In the genomic region with DNA sequence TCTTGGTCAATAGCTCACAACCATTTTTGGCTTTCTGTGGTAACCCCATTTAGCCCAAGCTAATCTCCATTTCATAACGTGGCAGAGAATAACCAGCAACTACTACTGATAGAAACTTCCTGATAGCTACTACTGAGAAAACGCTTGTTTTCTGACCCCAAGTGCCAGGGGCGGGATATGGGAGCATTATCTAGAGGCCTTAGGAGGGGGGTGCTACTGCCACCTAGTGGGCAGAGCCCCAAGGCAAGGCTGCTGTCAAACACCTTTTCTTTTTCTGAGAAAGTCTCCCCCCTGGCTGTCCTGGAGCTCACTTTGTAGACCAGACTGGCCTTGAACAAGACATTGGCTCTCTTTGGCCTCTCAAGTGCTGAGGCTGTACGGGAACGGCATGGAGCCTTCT, we compare ENCODE assay signal across 7 mouse cellular contexts. TPM values are rescaled to one million over a fixed set of nuclear protein-coding genes. Genes with fewer than 3 reads are reported as not detected.
DNase-seq lines count a peak whose midpoint lies in the region; ATAC-seq and TF ChIP-seq lines count a peak whose summit lies in the region.

No protein-coding gene starts in this region.

- peak overlapping the region; percentile 93 for H3K4me2 ChIP-seq in limb, embryonic 14.5 days (replicated peaks; ENCODE audit: low read depth, low read length, severe bottlenecking)
- peak overlapping the region; percentile 94 for H3K4me2 ChIP-seq in midbrain, embryonic 16.5 days (ENCODE audit: low read length)

- H3K9ac ChIP-seq in limb, embryonic 14.5 days (ENCODE audit: low read depth, low read length, severe bottlenecking): no peak overlapping the region
- H3K9ac ChIP-seq in midbrain, embryonic 16.5 days (ENCODE audit: low read depth, low read length): no peak overlapping the region

- H3K36me3 ChIP-seq in limb, embryonic 14.5 days (ENCODE audit: control insufficient read depth, insufficient read depth, low read length): peaks cover 37% of the 10 kb centered on the region
- H3K36me3 ChIP-seq in midbrain, embryonic 16.5 days (ENCODE audit: control insufficient read depth, insufficient read depth, low read length): peaks cover 23% of the 10 kb centered on the region
- H3K36me3 ChIP-seq in spleen, adult 2 months (ENCODE audit: control insufficient read depth, insufficient read depth, low read length): peaks cover 19% of the 10 kb centered on the region

- no peaks in the 10 kb centered on the region for H3K9me3 ChIP-seq in limb, embryonic 14.5 days (ENCODE audit: control insufficient read depth, low read length)
- H3K9me3 ChIP-seq in midbrain, embryonic 16.5 days (replicated peaks; ENCODE audit: control insufficient read depth, low read length, poor library complexity, severe bottlenecking): no peaks in the 10 kb centered on the region

- peak; percentile 70 for ATAC-seq in granulocyte monocyte progenitor cell, adult 5-6 weeks (replicated peaks; ENCODE audit: poor library complexity, severe bottlenecking)
- ATAC-seq in limb, embryonic 14.5 days (ENCODE audit: low FRiP score, low read depth): peak; percentile 31; the same call in 1 of the 2 replicates
- ATAC-seq in midbrain, embryonic 16.5 days: no peak

- H3K4me1 ChIP-seq in limb, embryonic 14.5 days (ENCODE audit: control insufficient read depth, insufficient read depth, low read length): peaks cover 8% of the 10 kb centered on the region; the same call in 1 of the 2 replicates
- peaks cover 16% of the 10 kb centered on the region for H3K4me1 ChIP-seq in midbrain, embryonic 16.5 days (ENCODE audit: control insufficient read depth, insufficient read depth, low read length)
- peaks cover 2% of the 10 kb centered on the region; the same call in 1 of the 2 replicates for H3K4me1 ChIP-seq in spleen, adult 2 months (ENCODE audit: control insufficient read depth, insufficient read depth, insufficient read length)

- no peak overlapping the region for H3K27ac ChIP-seq in limb, embryonic 14.5 days (replicated peaks; ENCODE audit: low read depth, low read length)
- H3K27ac ChIP-seq in midbrain, embryonic 16.5 days (ENCODE audit: low read length): no peak overlapping the region
- no peak overlapping the region for H3K27ac ChIP-seq in spleen, adult 2 months (ENCODE audit: insufficient read depth, low read length)

- WGBS in limb, embryonic 14.5 days: 2% methylated on average over 5 of the region's 5 CpGs
- under 1% methylated on average over 5 of the region's 5 CpGs for WGBS in midbrain, embryonic 16.5 days
- WGBS in spleen, adult 2 months: under 1% methylated on average over 5 of the region's 5 CpGs

- no peaks in the 10 kb centered on the region for H3K27me3 ChIP-seq in limb, embryonic 14.5 days (ENCODE audit: control insufficient read depth, insufficient read depth, low read length)
- no peaks in the 10 kb centered on the region for H3K27me3 ChIP-seq in midbrain, embryonic 16.5 days (ENCODE audit: control insufficient read depth, insufficient read depth, low read depth, low read length)
- no peaks in the 10 kb centered on the region for H3K27me3 ChIP-seq in spleen, adult 2 months (ENCODE audit: control insufficient read depth, insufficient read depth, low read length)

- H3K4me3 ChIP-seq in limb, embryonic 14.5 days (replicated peaks; ENCODE audit: low read length): peak overlapping the region; percentile 88
- peak overlapping the region; percentile 93 for H3K4me3 ChIP-seq in midbrain, embryonic 16.5 days (ENCODE audit: low read depth, low read length)
- H3K4me3 ChIP-seq in spleen, adult 2 months (ENCODE audit: extremely low read depth, insufficient read depth, insufficient read length): peak overlapping the region; percentile 32; the same call in 1 of the 2 replicates

- TF ChIP-seq POLR2A in limb, embryonic 14.5 days (IDR thresholded peaks at IDR 0.05; ENCODE audit: borderline replicate concordance, extremely low read depth, insufficient read depth, insufficient read length): no peak
- TF ChIP-seq POLR2A in spleen, adult 2 months (IDR thresholded peaks at IDR 0.05; ENCODE audit: low read depth, low read length): no peak

- DNase-seq in adrenal gland, adult 8-10 months: peak; percentile 75
- DNase-seq in embryo, embryonic 9.5 days (ENCODE audit: extremely low spot score): peak; percentile 80
- DNase-seq in kidney, adult 11 months: peak; percentile 81
- peak; percentile 86 for DNase-seq in limb, embryonic 14.5 days (ENCODE audit: low spot score)
- peak; percentile 72 to 84 for DNase-seq in spleen, adult 2 months (ENCODE audit: low read depth in 1 of 2, low spot score in 2 of 2)

- peak; percentile 73; the same call in 1 of the 2 replicates for TF ChIP-seq CTCF in spleen, adult 2 months (IDR thresholded peaks at IDR 0.05; ENCODE audit: extremely low read depth, insufficient read depth, insufficient read length, insufficient replicate concordance)

RNA-seq across cellular contexts. Expression of a gene that starts 1.2 kb away (rescaled TPM):
- total RNA-seq in adrenal gland, adult 8-10 months (2022): 1,000 to 10,000 TPM in 2 of 4 experiments, 100 to 1,000 TPM in 2; 703 to 1,239 (median 893) TPM
- total RNA-seq in granulocyte monocyte progenitor cell, adult 5-6 weeks (2014; fragmentation: Nextera tagmentation): 446 and 566 TPM in 2 replicates
- 56.7 and 64.4 TPM in 2 replicates for total RNA-seq in granulocyte monocyte progenitor cell, adult 5-6 weeks (2017)
- 902 and 1,086 TPM in 2 replicates for polyA plus RNA-seq in limb, embryonic 14.5 days (2012; rRNA removed)
- polyA plus RNA-seq in limb, embryonic 14.5 days (2014; fragmentation: Nextera tagmentation; extraction: Ambion mirVana): 766 and 836 TPM in 2 replicates
- 1,007 and 1,008 TPM in 2 replicates for polyA plus RNA-seq in midbrain, embryonic 16.5 days (2015; fragmentation: Nextera tagmentation; extraction: Ambion mirVana)
- 777 and 1,352 TPM in 2 replicates for polyA plus RNA-seq in spleen, adult 2 months (2012; rRNA removed)

RNA-seq across cellular contexts. Expression of a gene that starts 6.5 kb away (rescaled TPM):
- total RNA-seq in adrenal gland, adult 8-10 months (2022): 10 to 100 TPM; 37.4 to 58.7 (median 46.8) TPM
- 33.7 and 37.2 TPM in 2 replicates for total RNA-seq in granulocyte monocyte progenitor cell, adult 5-6 weeks (2014; fragmentation: Nextera tagmentation)
- total RNA-seq in granulocyte monocyte progenitor cell, adult 5-6 weeks (2017): 15.6 and 24.0 TPM in 2 replicates
- 27.6 and 28.7 TPM in 2 replicates for polyA plus RNA-seq in limb, embryonic 14.5 days (2012; rRNA removed)
- 61.7 and 62.2 TPM in 2 replicates for polyA plus RNA-seq in limb, embryonic 14.5 days (2014; fragmentation: Nextera tagmentation; extraction: Ambion mirVana)
- polyA plus RNA-seq in midbrain, embryonic 16.5 days (2015; fragmentation: Nextera tagmentation; extraction: Ambion mirVana): 47.9 and 52.6 TPM in 2 replicates
- 5.7 and 7.5 TPM in 2 replicates for polyA plus RNA-seq in spleen, adult 2 months (2012; rRNA removed)

RNA-seq across cellular contexts. Expression of a gene that starts 6.6 kb away (rescaled TPM):
- 10 to 100 TPM; 21.5 to 24.6 (median 23.1) TPM for total RNA-seq in adrenal gland, adult 8-10 months (2022)
- 48.0 and 50.2 TPM in 2 replicates for total RNA-seq in granulocyte monocyte progenitor cell, adult 5-6 weeks (2014; fragmentation: Nextera tagmentation)
- total RNA-seq in granulocyte monocyte progenitor cell, adult 5-6 weeks (2017): 12.1 and 15.3 TPM in 2 replicates
- 23.7 TPM in 2 replicates for polyA plus RNA-seq in limb, embryonic 14.5 days (2012; rRNA removed)
- 29.6 and 33.3 TPM in 2 replicates for polyA plus RNA-seq in limb, embryonic 14.5 days (2014; fragmentation: Nextera tagmentation; extraction: Ambion mirVana)
- polyA plus RNA-seq in midbrain, embryonic 16.5 days (2015; fragmentation: Nextera tagmentation; extraction: Ambion mirVana): 37.8 and 43.5 TPM in 2 replicates
- 4.9 and 5.8 TPM in 2 replicates for polyA plus RNA-seq in spleen, adult 2 months (2012; rRNA removed)

RNA-seq across cellular contexts. Expression of a gene that starts 20.6 kb away (rescaled TPM):
- total RNA-seq in adrenal gland, adult 8-10 months (2022): 10 to 100 TPM; 68.1 to 89.3 (median 75.9) TPM
- total RNA-seq in granulocyte monocyte progenitor cell, adult 5-6 weeks (2014; fragmentation: Nextera tagmentation): 75.1 and 80.7 TPM in 2 replicates
- 75.0 and 91.4 TPM in 2 replicates for total RNA-seq in granulocyte monocyte progenitor cell, adult 5-6 weeks (2017)
- polyA plus RNA-seq in limb, embryonic 14.5 days (2012; rRNA removed): 132 and 137 TPM in 2 replicates
- 252 and 271 TPM in 2 replicates for polyA plus RNA-seq in limb, embryonic 14.5 days (2014; fragmentation: Nextera tagmentation; extraction: Ambion mirVana)
- polyA plus RNA-seq in midbrain, embryonic 16.5 days (2015; fragmentation: Nextera tagmentation; extraction: Ambion mirVana): 118 and 132 TPM in 2 replicates
- 57.8 and 102 TPM in 2 replicates for polyA plus RNA-seq in spleen, adult 2 months (2012; rRNA removed)

RNA-seq across cellular contexts. Expression of a gene that starts 46.8 kb away (rescaled TPM):
- 100 to 1,000 TPM; 140 to 233 (median 156) TPM for total RNA-seq in adrenal gland, adult 8-10 months (2022)
- total RNA-seq in granulocyte monocyte progenitor cell, adult 5-6 weeks (2014; fragmentation: Nextera tagmentation): 491 and 531 TPM in 2 replicates
- 298 and 379 TPM in 2 replicates for total RNA-seq in granulocyte monocyte progenitor cell, adult 5-6 weeks (2017)
- polyA plus RNA-seq in limb, embryonic 14.5 days (2012; rRNA removed): 503 and 1,052 TPM in 2 replicates
- 1,814 and 1,833 TPM in 2 replicates for polyA plus RNA-seq in limb, embryonic 14.5 days (2014; fragmentation: Nextera tagmentation; extraction: Ambion mirVana)
- 1,084 and 1,126 TPM in 2 replicates for polyA plus RNA-seq in midbrain, embryonic 16.5 days (2015; fragmentation: Nextera tagmentation; extraction: Ambion mirVana)
- polyA plus RNA-seq in spleen, adult 2 months (2012; rRNA removed): 135 and 214 TPM in 2 replicates

Comparison
In these comparisons a context has a peak if more than half of its experiments do, and no peak if none do; other contexts are left out.
1. H3K4me3 ChIP-seq: peak in every context shown above with its lines; median percentile 93 in midbrain, embryonic 16.5 days; 88 in limb, embryonic 14.5 days; 32 in spleen, adult 2 months.